15 mouse cellular contexts compared by ENCODE assay signal in genomic region chr17:71780945-71781344, GRCm38 (mm10). TPM values are rescaled to one million over a fixed set of nuclear protein-coding genes. Genes with fewer than 3 reads are reported as not detected.
A peak's percentile ranks its signal among the peaks of the same experiment; 100 is the strongest.
DNase-seq lines count a peak whose midpoint lies in the region; ATAC-seq and TF ChIP-seq lines count a peak whose summit lies in the region.
"Had no signal": no experiment of that assay in that cellular context is flagged by ENCODE, and none has a peak within 500 bp of the region (broad histone marks: within the 10 kb centered on the region; RNA-seq: fewer than 3 reads in every experiment).

No protein-coding gene starts in this region.

- no peak; the same call in 1 of the 2 replicates for ATAC-seq in embryonic facial prominence, embryonic 15.5 days (ENCODE audit: insufficient number of reproducible peaks, low FRiP score, low TSS enrichment, low read depth)
- ATAC-seq in intestine, embryonic 15.5 days = no peak
- ATAC-seq: forebrain, postnatal 0 days had no signal

- TF ChIP-seq CTCF in left cerebral cortex, adult 2 months (IDR thresholded peaks at IDR 0.05) = no peak

- peak overlapping the region; percentile 1; the same call in 1 of the 2 replicates for H3K27ac ChIP-seq in embryonic facial prominence, embryonic 15.5 days (replicated peaks)
- no peak overlapping the region for H3K27ac ChIP-seq in left cerebral cortex, adult 2 months
- H3K27ac ChIP-seq in intestine, embryonic 15.5 days = no peak overlapping the region
- H3K27ac ChIP-seq: hindbrain, embryonic 13.5 days; limb, embryonic 13.5 days; midbrain, embryonic 12.5 days had no signal

- peak; percentile 10 for DNase-seq in gastrocnemius, adult 18-20 months (ENCODE audit: low spot score)
- DNase-seq in gastrocnemius, postnatal 25 days = no peak
- DNase-seq in left cerebral cortex, adult 2 months (ENCODE audit: extremely low spot score in 1 of 2, low spot score in 2 of 2) = peak; percentile 52 to 81
- peak; percentile 90 for DNase-seq in right cerebral cortex, adult 18-20 months
- DNase-seq in cerebellum, adult 11-12 months = no peak
- no peak for DNase-seq in cerebellum, postnatal 4 days (ENCODE audit: low spot score in 2 of 2)
- DNase-seq: cerebellum, adult 11 months; forebrain, postnatal 0 days; retina, postnatal 1 day had no signal

- intact Hi-C loops in left cerebral cortex, adult 2 months (cut with DNase I) = loop anchor here (2.0 to 5.0 kb wide), 3 partner anchors 38 to 109 kb away; partner anchors contain the start of gene Togaram2

- no peaks in the 10 kb centered on the region for H3K36me3 ChIP-seq in embryonic facial prominence, embryonic 15.5 days
- no peaks in the 10 kb centered on the region for H3K36me3 ChIP-seq in intestine, embryonic 15.5 days
- H3K36me3 ChIP-seq: hindbrain, embryonic 13.5 days; limb, embryonic 13.5 days; midbrain, embryonic 12.5 days had no signal

- no peaks in the 10 kb centered on the region for H3K9me3 ChIP-seq in embryonic facial prominence, embryonic 15.5 days (replicated peaks)
- H3K9me3 ChIP-seq in intestine, embryonic 15.5 days = no peaks in the 10 kb centered on the region
- H3K9me3 ChIP-seq: midbrain, embryonic 12.5 days had no signal

- 48% methylated on average over 4 of the region's 4 CpGs for WGBS in embryonic facial prominence, embryonic 15.5 days
- WGBS in intestine, embryonic 15.5 days = 78% methylated on average over 4 of the region's 4 CpGs

- H3K4me1 ChIP-seq in embryonic facial prominence, embryonic 15.5 days = peaks cover 18% of the 10 kb centered on the region
- H3K4me1 ChIP-seq in intestine, embryonic 15.5 days (replicated peaks) = 0 out of 2 replicates have a peak, but pooled peaks cover 5% of the 10 kb centered on the region

- H3K4me3 ChIP-seq in embryonic facial prominence, embryonic 15.5 days (replicated peaks) = no peak overlapping the region
- no peak overlapping the region for H3K4me3 ChIP-seq in left cerebral cortex, adult 2 months
- H3K4me3 ChIP-seq in intestine, embryonic 15.5 days (replicated peaks) = no peak overlapping the region
- H3K4me3 ChIP-seq: hindbrain, embryonic 13.5 days; limb, embryonic 13.5 days; midbrain, embryonic 12.5 days had no signal

- no peak overlapping the region for H3K4me2 ChIP-seq in embryonic facial prominence, embryonic 15.5 days (replicated peaks)
- H3K4me2 ChIP-seq in intestine, embryonic 15.5 days (replicated peaks) = no peak overlapping the region
- H3K4me2 ChIP-seq: hindbrain, embryonic 13.5 days; limb, embryonic 13.5 days; midbrain, embryonic 12.5 days had no signal

- H3K27me3 ChIP-seq in embryonic facial prominence, embryonic 15.5 days = peaks cover 6% of the 10 kb centered on the region
- peaks cover 12% of the 10 kb centered on the region for H3K27me3 ChIP-seq in intestine, embryonic 15.5 days (replicated peaks)
- H3K27me3 ChIP-seq: midbrain, embryonic 12.5 days had no signal

- H3K9ac ChIP-seq in embryonic facial prominence, embryonic 15.5 days = no peak overlapping the region
- H3K9ac ChIP-seq in intestine, embryonic 15.5 days = no peak overlapping the region
- H3K9ac ChIP-seq: forebrain, postnatal 0 days; hindbrain, embryonic 13.5 days; limb, embryonic 13.5 days; midbrain, embryonic 12.5 days had no signal

RNA-seq across cellular contexts. Expression of gene Clip4, which starts 12.7 kb away (rescaled TPM):
- total RNA-seq in gastrocnemius, adult 18-20 months (2021) = 100 to 1,000 TPM; 138 to 152 TPM
- total RNA-seq in gastrocnemius, postnatal 25 days (2021) = 100 to 1,000 TPM; 116 to 121 TPM
- polyA plus RNA-seq in embryonic facial prominence, embryonic 15.5 days (2015; fragmentation: Nextera tagmentation; extraction: Ambion mirVana) = 17.6 and 19.0 TPM in 2 replicates
- 10 to 100 TPM; 71.9 to 74.0 TPM for total RNA-seq in left cerebral cortex, adult 2 months (2021)
- polyA plus RNA-seq in intestine, embryonic 15.5 days (2015; fragmentation: Nextera tagmentation; extraction: Ambion mirVana) = 3.4 and 3.9 TPM in 2 replicates

RNA-seq across cellular contexts. Expression of gene Pcare, which starts 28.3 kb away (rescaled TPM):
- under 1 TPM in 1 of 2 experiments, not detected in 1; 0.05 TPM for total RNA-seq in gastrocnemius, adult 18-20 months (2021)
- under 1 TPM in 1 of 2 experiments, not detected in 1; 0.16 TPM for total RNA-seq in gastrocnemius, postnatal 25 days (2021)
- polyA plus RNA-seq in embryonic facial prominence, embryonic 15.5 days (2015; fragmentation: Nextera tagmentation; extraction: Ambion mirVana) = not detected in 2 replicates
- under 1 TPM; 0.32 to 0.33 TPM for total RNA-seq in left cerebral cortex, adult 2 months (2021)
- polyA plus RNA-seq in intestine, embryonic 15.5 days (2015; fragmentation: Nextera tagmentation; extraction: Ambion mirVana) = not detected in 2 replicates
- total RNA-seq: forebrain, postnatal 0 days had no signal
- polyA plus RNA-seq: C2C12; forebrain, postnatal 0 days; hindbrain, embryonic 13.5 days; limb, embryonic 13.5 days; midbrain, embryonic 12.5 days had no signal

Comparison
In these comparisons a context has a peak if more than half of its experiments do, and no peak if none do; other contexts are left out.
1. DNase-seq: peak in gastrocnemius, adult 18-20 months (single experiment), left cerebral cortex, adult 2 months (2 of 2) and right cerebral cortex, adult 18-20 months (single experiment); none in gastrocnemius, postnatal 25 days (single experiment), cerebellum, adult 11-12 months (single experiment) and cerebellum, postnatal 4 days (0 of 2).